In the genomic region with DNA sequence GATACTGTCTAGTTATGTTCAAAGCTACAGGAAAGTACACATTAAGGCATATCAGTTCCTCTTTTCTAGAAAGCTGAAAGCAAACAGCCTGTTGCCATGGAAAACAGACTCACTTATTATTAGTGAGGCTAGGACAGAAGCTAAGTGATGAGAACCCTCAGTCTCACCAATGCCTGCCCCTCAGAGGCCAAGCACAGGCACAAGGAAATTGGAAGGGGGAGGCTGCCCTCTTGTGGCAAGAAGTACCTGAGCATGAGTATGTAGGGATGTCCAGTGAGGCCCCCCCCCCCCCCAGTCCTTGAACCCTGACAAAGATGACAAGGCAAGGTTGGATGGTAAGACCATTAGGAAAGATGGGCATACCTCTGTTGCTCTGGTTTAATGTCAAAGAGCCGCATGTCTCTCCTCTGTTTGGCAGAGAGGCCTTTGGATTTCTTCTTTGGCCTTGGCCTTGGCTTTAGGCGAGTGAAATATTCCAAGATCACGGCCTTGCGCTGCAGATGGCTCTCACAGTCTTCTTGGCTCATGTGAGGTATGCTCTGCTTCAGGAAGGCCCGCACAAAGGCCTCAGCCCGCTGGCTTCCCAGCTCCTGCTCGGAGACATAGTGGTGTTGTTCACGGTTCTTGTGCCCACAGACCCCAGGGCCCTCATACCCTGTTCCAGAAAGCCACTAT, we compare ENCODE assay signal across 8 mouse cellular contexts. TPM values are rescaled to one million over a fixed set of nuclear protein-coding genes. Genes with fewer than 3 reads are reported as not detected.
DNase-seq lines count a peak whose midpoint lies in the region; ATAC-seq and TF ChIP-seq lines count a peak whose summit lies in the region.

No protein-coding gene starts in this region.

- TF ChIP-seq CTCF in stomach, postnatal 0 days (IDR thresholded peaks at IDR 0.05; ENCODE audit: low read depth): peak; percentile 79

- peak; percentile 47 to 68 for DNase-seq in heart, adult 18-20 months
- peak; percentile 23 to 51 for DNase-seq in urinary bladder, postnatal 36 days (ENCODE audit: low spot score in 2 of 2)
- no peak for DNase-seq in urinary bladder, postnatal 10 days (ENCODE audit: low spot score)
- peak; percentile 80 to 86 for DNase-seq in cerebellum, postnatal 25 days
- peak; percentile 67 for DNase-seq in heart, postnatal 4 days
- DNase-seq in lung, postnatal 10 days: peak; percentile 48
- DNase-seq in stomach, postnatal 0 days (ENCODE audit: low spot score): peak; percentile 59

- no peak overlapping the region for H3K4me2 ChIP-seq in heart, embryonic 11.5 days
- H3K4me2 ChIP-seq in stomach, postnatal 0 days (replicated peaks; ENCODE audit: low read depth): no peak overlapping the region

- peaks cover 8% of the 10 kb centered on the region for H3K4me1 ChIP-seq in heart, embryonic 11.5 days (ENCODE audit: control insufficient read depth, insufficient read depth, low read length)
- 0 out of 2 replicates have a peak, but pooled peaks cover 3% of the 10 kb centered on the region for H3K4me1 ChIP-seq in stomach, postnatal 0 days (replicated peaks; ENCODE audit: control insufficient read depth, insufficient read depth)

- peaks cover 32% of the 10 kb centered on the region for H3K36me3 ChIP-seq in heart, embryonic 11.5 days (ENCODE audit: control insufficient read depth, insufficient read depth, low read length)
- H3K36me3 ChIP-seq in stomach, postnatal 0 days (ENCODE audit: control insufficient read depth, insufficient read depth, low read length): peaks cover 11% of the 10 kb centered on the region; the same call in 1 of the 2 replicates

- H3K4me3 ChIP-seq in heart, embryonic 11.5 days (ENCODE audit: low read depth, low read length): no peak overlapping the region
- no peak overlapping the region for H3K4me3 ChIP-seq in stomach, postnatal 0 days (ENCODE audit: low read depth, low read length)

- no peak for ATAC-seq in heart, embryonic 11.5 days (replicated peaks; ENCODE audit: insufficient number of reproducible peaks, low FRiP score, low TSS enrichment)
- ATAC-seq in stomach, postnatal 0 days (ENCODE audit: low FRiP score, low TSS enrichment): 0 out of 2 replicates have a peak, but pooled peaks have one; percentile 46

- no peak overlapping the region for H3K9ac ChIP-seq in heart, embryonic 11.5 days (ENCODE audit: low read depth, low read length)
- no peak overlapping the region for H3K9ac ChIP-seq in stomach, postnatal 0 days (ENCODE audit: low read length)

- no peak overlapping the region for H3K27ac ChIP-seq in heart, embryonic 11.5 days (ENCODE audit: low read depth, low read length)
- no peak overlapping the region for H3K27ac ChIP-seq in stomach, postnatal 0 days (replicated peaks)

- WGBS in heart, embryonic 11.5 days (ENCODE audit: insufficient replicate concordance): 89% methylated on average over 8 of the region's 8 CpGs
- WGBS in stomach, postnatal 0 days: 86% methylated on average over 8 of the region's 8 CpGs

- H3K27me3 ChIP-seq in heart, embryonic 11.5 days (ENCODE audit: control insufficient read depth, insufficient read depth, low read length): no peaks in the 10 kb centered on the region
- no peaks in the 10 kb centered on the region for H3K27me3 ChIP-seq in stomach, postnatal 0 days (ENCODE audit: control insufficient read depth, insufficient read depth, low read length)

- no peak for TF ChIP-seq EP300 in stomach, postnatal 0 days (optimal IDR thresholded peaks at IDR 0.05)

- H3K9me3 ChIP-seq in heart, embryonic 11.5 days (replicated peaks; ENCODE audit: control insufficient read depth, low read length): no peaks in the 10 kb centered on the region
- H3K9me3 ChIP-seq in stomach, postnatal 0 days (ENCODE audit: control insufficient read depth, low read length): no peaks in the 10 kb centered on the region

RNA-seq across cellular contexts. Expression of a gene that starts 4.1 kb away (rescaled TPM):
- total RNA-seq in heart, adult 18-20 months (2021): 1 to 10 TPM; 7.6 to 9.7 TPM
- 49.6 and 54.4 TPM in 2 replicates for polyA plus RNA-seq in heart, embryonic 11.5 days (2014; fragmentation: Nextera tagmentation; extraction: Ambion mirVana)
- 10 to 100 TPM; 24.1 to 25.7 TPM for total RNA-seq in heart, postnatal 4 days (2021)
- polyA plus RNA-seq in stomach, postnatal 0 days (2015; fragmentation: Nextera tagmentation; extraction: Ambion mirVana): 25.3 and 27.6 TPM in 2 replicates

RNA-seq across cellular contexts. Expression of a gene that starts 39.3 kb away (rescaled TPM):
- total RNA-seq in heart, adult 18-20 months (2021): 10 to 100 TPM; 12.9 to 13.3 TPM
- 1.6 and 1.8 TPM in 2 replicates for polyA plus RNA-seq in heart, embryonic 11.5 days (2014; fragmentation: Nextera tagmentation; extraction: Ambion mirVana)
- 1 to 10 TPM; 4.7 to 6.4 TPM for total RNA-seq in heart, postnatal 4 days (2021)
- polyA plus RNA-seq in stomach, postnatal 0 days (2015; fragmentation: Nextera tagmentation; extraction: Ambion mirVana): 1.9 and 2.0 TPM in 2 replicates
